Mouse (Mus musculus) bone marrow, adult 2 months (tissue): ENCODE measurements around the gene 1110059E24Rik.

Experiments used
- CTCF ChIP-seq: fragments of 200-500 bp; IDR thresholded peaks from 2 replicates; pipeline ENCODE4 v1.5.1; 2011; ENCODE audit warnings: low read length, control low read depth; ENCODE audit not compliant: control insufficient read depth, insufficient read depth
- POLR2A ChIP-seq: fragments of 200-500 bp; IDR thresholded peaks from 2 replicates; pipeline ENCODE4 v1.6.1; 2011; ENCODE audit warnings: low read depth, mild to moderate bottlenecking, control low read depth, low read length, borderline replicate concordance; ENCODE audit not compliant: control insufficient read depth

DNA sequence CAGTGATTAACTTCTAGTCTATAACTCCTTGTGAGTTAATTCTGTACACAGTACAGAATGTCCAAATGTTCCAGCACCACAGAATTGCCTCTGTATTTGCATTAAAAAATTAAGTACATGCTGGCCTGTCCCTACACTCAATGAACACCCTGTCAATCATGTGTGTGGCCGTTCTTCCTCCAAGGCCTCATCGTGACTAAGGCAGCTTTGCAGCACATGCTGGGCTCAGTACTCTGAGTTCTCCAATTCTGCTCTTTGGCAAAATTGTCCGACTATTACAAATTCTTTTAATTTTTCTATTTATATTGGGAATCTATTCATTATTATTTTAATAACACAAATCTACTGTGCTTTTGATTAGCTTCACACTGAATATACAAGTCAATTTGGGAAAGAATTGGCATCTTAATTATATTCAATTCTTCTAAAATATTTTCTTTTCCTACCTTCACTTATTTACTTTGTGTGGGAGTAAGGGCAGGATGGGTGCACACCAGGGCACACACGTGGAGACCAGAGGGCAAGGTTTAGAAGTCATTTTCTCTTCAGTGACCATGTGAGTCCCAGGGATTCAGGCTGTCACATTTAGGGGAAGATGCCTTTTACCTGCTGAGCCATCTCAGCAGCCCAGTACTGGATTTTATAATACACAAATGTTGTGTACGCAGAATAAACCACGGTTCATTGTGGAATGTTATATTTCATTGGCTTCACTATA, 26.3 kb downstream of the 1110059E24Rik start:
- TF ChIP-seq CTCF (no peak), POLR2A (no peak)
